Mouse (Mus musculus) kidney, adult 2 months (tissue): ENCODE results near the gene Man2b2.

Source experiments
- CTCF ChIP-seq: fragments of 200-500 bp; conservative IDR thresholded peaks from 2 replicates; pipeline ENCODE4 v1.5.1; 2011; ENCODE audit warnings: low read depth, mild to moderate bottlenecking, control low read depth, low read length, moderate library complexity, mixed read lengths; ENCODE audit not compliant: insufficient read depth, insufficient read length
- POLR2A ChIP-seq: fragments of 200-500 bp; IDR thresholded peaks from one replicate; pipeline ENCODE4 v1.6.1; 2011; ENCODE audit warnings: low read depth, low read length, control low read depth

- TF ChIP-seq POLR2A (no peak), CTCF (no peak; the same call in 1 of the 2 replicates)
Measured at GRCm38 (mm10) chr5:36814554-36814953, 15.9 kb downstream of the Man2b2 start.
